Mouse (Mus musculus): Measurements from ENCODE around the gene Ror1.

Gene Ror1

DNA sequence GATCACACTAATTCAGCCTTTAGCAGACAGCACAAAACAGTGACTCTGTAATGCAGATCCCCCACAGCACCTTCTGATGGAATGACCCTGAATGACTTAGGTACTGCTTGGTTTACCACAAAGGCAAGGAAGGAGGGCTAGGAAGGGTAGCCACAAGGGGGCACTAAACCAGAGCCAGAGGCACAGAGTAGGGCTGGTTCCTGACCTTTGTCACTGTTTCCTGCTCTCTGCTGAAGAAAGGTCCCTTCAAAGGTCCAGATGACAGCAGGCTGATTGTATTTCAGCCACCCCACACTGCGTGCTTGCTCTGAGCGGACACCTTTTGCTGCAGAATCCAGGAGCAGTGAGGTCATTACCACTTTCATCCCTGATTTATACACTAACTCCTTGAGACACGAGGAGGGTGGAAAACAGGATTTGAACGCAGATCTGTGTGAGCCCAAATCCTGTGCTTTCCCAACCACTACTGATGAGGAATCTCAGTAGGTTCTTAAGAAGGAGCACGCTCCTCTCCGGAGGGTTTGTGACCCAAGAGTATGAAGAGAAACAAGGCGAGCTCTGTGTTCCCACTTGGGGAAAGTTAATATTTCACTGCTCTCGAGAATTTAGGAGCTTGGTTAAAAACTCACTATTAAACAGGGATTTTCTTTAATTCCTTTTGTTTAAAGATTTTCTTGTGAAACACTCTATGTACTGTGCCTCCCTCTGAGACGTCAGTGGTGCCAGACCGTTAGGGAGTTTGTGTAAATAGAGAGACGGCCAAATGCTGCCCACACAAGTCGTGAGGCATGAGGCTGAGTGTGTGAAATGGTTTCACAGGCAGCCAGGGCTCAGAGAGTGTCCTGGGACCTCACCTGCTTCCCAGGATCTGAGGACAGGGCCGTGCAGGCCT lies 119.0 kb downstream of the Ror1 start:
- no peak for DNase-seq (ENCODE audit: low spot score)

DNA sequence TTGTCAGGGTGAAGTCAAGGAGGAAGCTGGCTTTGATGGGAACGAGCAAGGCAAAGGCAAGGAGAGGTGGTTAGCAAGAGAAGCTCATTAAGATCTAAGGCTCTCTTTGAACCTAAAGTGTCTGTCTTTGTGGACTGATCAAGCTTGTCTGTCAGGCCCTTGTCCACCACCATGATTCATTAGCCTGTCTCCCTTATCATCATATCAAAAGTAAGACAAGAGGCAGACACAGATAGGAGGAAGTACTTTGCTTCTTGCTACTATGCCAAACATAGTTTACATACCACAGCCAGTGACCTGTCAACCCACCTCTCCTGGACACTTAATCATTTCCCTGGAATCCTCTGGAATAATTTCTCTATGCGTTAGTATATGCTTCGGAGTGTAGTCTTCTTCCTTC lies 121.0 kb downstream of the Ror1 start:
- DNase-seq (ENCODE audit: low spot score): no peak

DNA sequence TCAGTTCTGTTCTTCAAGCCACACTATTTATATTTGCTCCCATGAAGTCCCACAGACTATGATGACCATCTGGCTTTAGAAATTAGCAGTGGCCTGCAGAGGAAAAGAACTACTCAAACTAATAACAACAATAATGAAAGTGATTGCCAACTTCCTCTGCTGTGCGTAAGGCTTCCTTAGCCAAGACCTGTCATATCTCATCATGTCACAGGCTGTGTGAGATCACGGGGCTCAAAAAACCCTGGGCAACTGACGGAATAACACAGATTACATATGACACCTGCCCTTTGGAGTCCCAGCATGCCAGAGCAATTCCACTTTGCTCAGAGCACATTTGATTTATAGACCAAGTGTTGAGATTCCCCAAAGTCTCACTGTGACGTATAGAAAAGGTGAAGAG lies 123.4 kb downstream of the Ror1 start:
- DNase-seq (ENCODE audit: low spot score): no peak

- DNase-seq (ENCODE audit: low spot score): no peak
These were observed 124.0 kb downstream of the Ror1 start for GRCm38 (mm10) chr4:100219599-100219998.

- no peak for DNase-seq (ENCODE audit: low spot score)
These were observed 126.6 kb downstream of the Ror1 start for GRCm38 (mm10) chr4:100221978-100222737.

GRCm38 (mm10) chr4:100223532-100223931 lies 127.9 kb downstream of the Ror1 start:
- no peak for DNase-seq (ENCODE audit: low spot score)

GRCm38 (mm10) chr4:100223965-100224364 lies 128.4 kb downstream of the Ror1 start:
- DNase-seq (ENCODE audit: low spot score): no peak

DNA sequence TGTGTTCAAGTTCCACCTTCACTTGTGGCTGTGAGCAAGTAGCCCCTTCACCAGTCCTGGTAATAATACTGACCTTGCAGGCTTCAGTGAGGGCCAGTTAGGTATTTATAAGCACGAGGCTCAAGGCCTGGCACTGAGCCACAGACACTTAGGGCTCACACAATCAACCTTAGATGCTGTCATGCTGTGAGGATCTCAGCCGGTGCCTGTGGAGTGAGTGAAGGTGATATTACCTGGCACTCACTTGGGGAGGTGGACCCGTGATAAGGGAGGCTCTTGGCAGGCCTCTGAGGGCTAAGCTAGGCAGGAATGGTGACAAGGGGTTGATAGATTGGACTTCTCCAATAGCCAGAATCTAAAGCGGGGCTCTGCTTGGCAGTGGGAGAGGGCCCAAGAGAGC lies 131.0 kb downstream of the Ror1 start:
- no peak for DNase-seq (ENCODE audit: low spot score)

DNA sequence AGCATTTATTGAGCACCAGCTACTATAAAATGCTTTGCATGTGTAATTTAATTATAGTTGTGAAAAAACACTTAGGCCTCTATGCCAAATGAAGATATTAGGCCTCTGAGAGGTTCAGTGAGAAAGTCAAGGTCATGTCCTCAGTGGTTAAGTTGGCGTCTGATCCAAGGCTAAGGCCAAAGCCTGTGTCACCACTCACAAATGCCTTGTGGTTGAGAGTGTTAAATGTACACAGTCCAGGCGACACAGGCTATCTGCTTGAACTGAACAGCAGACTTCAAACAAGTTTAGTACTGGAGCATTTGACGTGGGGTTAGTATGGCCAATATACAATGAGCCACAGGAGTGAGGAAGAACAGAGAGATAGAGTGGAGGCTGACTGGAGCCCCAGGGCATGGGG lies 132.5 kb downstream of the Ror1 start:
- no peak for DNase-seq (ENCODE audit: low spot score)

GRCm38 (mm10) chr4:100230245-100230644 lies 134.7 kb downstream of the Ror1 start:
- no peak for DNase-seq (ENCODE audit: low spot score)

GRCm38 (mm10) chr4:100230963-100231362 lies 135.4 kb downstream of the Ror1 start:
- DNase-seq (ENCODE audit: low spot score): no peak

GRCm38 (mm10) chr4:100231906-100232305 lies 136.3 kb downstream of the Ror1 start:
- no peak for DNase-seq (ENCODE audit: low spot score)

- DNase-seq (ENCODE audit: low spot score): no peak
These were observed 136.9 kb downstream of the Ror1 start for GRCm38 (mm10) chr4:100232541-100232940.

- no peak for DNase-seq (ENCODE audit: low spot score)
These were observed 138.2 kb downstream of the Ror1 start for GRCm38 (mm10) chr4:100233770-100234169.

DNA sequence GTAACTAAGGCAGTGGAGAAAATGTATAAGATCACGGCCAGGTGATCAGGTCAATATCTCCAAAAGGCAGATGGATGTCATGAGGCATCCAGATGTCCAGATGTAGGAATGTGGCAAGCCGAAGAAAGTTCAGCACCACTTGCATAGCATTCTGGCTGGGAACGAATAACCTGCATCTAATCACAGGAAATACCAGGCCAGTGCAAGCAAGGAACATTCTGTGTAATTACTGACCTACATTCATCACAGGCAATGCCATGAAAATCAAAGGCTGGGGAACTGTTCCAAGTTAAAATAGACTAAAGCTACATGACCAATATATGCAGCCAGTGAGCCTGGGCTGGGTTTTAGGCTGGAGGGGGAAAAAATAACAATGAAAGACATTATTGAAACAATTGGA lies 140.7 kb downstream of the Ror1 start:
- no peak for DNase-seq (ENCODE audit: low spot score)

DNA sequence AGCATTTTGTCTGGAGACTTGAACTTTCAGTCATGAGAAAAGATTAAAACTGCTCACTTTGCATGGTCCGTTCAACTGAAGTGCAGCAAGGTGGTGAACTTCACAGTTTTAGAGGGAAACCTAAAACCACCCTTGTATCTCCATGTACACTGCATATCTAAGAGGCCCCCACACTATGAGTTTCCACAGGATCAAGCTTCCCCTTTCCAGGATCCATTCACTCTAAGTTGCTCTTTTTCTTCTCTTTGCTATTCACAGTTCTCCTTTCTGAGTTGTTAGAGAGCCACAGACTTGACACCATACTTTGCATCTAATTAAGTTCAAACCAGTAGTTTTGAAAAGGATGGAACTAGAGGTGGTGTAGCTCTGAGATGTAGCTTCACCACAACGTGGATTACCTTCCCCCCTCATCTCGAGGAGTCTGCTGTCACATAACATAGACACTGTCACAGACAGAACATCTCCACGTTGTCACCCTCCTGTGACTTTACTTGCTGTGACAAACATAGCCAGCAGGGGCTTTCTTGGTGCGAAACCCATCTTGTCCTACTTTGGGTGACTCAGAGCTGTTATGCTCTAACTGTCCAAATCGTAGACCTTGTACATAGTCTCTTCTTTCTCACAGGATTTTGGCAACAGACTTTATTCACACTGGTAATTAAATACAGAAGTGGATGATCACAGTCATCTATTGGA lies 146.6 kb downstream of the Ror1 start:
- DNase-seq (ENCODE audit: low spot score): no peak

DNA sequence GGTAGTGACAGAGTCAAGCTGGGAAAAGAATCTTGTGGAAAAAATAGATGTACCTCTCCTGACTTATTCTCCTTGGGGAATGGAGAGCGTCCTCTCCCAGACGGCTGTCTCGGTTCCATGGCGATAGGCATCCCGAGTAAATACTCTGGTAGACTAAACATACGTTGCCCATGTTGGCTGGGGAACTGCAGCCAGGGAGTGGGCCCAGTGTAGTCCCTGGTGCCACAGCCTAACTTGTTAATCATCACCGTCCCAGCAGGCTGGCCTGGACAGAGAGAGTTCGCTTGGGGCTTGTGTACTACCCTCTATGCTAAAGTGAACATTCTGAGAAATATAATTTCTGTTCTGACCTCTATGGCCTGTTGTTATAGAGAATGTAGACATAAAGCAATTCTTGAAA lies 148.7 kb downstream of the Ror1 start:
- no peak for DNase-seq (ENCODE audit: low spot score)

- no peak for DNase-seq (ENCODE audit: low spot score)
These were observed 149.1 kb downstream of the Ror1 start for GRCm38 (mm10) chr4:100244701-100245100.

DNA sequence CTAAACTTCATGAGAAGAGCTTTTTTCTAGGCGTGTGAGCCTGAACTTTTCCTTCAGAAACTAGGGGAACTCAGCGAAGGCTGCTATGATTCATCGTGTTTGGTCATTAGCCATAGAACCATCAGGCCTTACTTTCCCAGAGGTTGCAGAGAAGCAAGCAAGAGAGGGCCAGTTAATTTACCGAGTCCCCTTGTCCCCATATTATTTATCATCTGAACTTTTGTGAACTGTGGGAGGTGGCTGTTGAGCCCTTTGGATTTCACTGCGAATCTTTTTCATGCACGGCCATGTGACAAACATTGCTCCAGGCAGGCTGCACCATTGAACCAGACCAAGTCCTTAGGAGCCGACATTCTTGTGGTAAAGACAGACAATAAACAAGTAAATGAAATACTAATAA lies 152.2 kb downstream of the Ror1 start:
- no peak for DNase-seq (ENCODE audit: low spot score)

GRCm38 (mm10) chr4:100248273-100248672 lies 152.7 kb downstream of the Ror1 start:
- DNase-seq (ENCODE audit: low spot score): no peak

DNA sequence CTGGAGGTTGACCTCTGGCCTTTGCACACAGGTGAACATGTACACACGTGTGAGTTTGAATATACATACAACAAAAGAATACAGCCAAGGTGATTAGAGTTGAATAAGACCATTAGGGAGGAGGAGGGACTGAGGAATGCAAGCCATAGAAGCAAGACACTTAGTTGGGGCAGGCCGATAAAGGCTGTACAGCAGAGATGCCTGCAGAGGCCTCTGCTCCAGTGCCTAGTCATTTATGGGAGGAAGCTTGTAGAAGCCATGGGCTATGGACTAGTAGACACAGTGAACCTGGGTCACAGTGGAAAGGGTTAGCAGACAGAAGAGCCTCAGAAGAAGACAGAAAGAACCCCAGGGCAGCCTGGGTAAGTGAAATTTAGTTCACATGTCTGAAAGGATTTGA lies 155.7 kb downstream of the Ror1 start:
- DNase-seq (ENCODE audit: low spot score): no peak

GRCm38 (mm10) chr4:100252050-100252449 lies 156.5 kb downstream of the Ror1 start:
- DNase-seq (ENCODE audit: low spot score): no peak

GRCm38 (mm10) chr4:100252646-100253045 lies 157.1 kb downstream of the Ror1 start:
- no peak for DNase-seq (ENCODE audit: low spot score)
